Mouse (Mus musculus) spleen, postnatal 14 days (tissue): ENCODE results near the gene Dupd1.

Source experiments
- DNase-seq, 2 experiments: peaks; one replicate each; pipeline ENCODE4 v3.0.0; 2021 to 2022; ENCODE audit warnings: low spot score in 2 of 2

The Dupd1 gene

DNA sequence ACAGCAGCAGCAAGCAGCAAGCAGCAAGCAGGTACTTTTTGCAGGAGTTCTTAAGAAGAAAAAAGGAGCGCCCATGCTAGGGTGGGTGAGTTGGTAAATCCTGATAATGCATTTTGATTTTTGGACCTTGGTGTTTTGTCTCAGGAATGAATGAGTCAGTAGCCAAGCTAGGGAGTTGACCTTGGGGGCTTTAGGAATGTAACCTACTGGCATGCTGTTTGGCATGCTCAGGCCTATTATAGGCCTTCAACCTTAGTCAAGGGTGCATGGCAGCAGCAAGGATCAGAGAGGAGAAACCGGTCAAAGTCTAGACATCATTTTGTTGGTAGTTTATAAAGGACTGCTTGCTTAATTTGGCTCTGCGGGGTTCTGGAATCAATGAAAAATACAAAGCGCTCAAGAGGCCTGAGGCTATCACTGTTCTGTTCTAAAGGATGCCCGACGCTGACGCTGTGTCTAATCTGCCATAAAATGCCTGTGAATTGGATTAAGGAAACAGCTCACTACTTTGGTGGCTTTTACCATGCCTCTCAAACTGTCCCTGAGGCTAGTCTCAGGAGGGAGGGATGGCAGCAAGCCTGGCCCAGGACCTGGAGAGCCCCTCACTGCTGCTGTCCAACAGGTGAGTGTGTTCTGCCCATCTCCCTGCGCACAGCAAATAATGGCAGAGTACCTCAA, 7.8 kb upstream of the Dupd1 start:
- DNase-seq: no peak

DNA sequence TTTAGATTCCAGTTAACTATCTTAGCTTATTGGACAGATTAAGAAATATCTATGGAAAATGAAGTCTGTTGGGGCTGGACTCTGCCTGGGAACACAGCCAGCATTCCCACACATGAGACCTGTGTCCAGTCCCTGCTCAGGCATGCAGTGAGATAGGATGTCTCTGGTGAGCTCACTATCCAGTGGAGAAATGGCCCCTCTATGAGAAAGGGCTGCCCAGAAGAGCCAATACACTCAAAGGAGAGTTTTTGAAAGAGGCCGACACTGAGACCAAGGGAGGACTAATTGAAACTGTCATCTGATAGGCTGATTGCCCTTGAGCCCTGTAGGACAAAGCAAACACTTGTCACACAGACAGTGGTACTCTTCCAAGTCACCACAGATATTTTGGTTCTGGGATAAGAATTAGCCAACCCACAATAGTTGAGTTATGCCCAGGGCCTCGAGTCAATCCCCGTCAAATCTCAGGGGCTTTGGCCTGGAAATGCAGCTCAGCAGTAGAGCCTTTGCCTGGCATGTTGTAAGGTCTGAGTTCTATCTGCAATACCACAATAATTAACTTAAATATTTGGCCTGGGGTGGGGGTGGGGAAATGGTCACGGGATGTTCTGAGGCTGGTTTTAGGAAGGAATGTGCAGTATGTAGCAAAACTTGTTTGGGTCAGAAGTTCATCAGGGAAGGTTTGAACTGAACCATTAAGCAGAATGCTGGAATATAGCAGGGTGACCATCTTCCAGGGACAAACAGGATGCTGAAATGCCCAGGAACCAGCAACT, 6.2 kb upstream of the Dupd1 start:
- no peak for DNase-seq

DNA sequence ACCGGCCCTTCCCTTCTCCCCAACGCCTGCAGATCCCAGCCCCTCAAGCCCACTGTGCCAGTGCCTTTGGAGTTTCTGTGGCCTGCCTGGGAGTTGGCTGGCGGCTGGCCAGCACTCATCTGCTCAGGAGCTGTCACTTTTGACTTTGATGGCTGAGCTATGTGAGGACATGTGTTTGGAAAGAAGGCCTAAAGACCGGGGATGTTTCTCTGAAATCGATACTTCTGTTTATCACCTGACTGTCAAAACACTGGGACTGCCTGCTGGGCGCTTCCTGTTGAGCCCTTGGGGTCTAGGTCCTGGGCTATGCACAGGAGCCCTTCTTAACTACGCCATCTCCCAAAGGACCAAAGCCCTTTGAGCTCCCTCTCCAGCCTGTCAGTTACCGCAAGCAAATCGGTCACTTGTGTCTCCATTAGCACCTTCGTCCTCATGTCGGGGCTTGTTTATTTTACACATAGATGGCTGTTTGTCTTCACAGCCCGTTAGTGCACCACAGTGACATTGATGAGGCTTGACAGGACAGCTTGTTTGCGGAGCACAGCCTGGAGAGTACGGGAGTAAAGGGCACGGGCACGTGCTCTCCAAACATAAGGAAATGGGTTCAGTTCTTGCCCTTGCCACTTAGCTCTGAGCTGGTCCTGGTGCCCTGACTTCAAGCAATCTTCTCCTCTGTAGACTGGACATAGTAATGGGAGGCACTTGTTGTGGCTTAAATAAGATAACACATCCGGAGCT, 5.4 kb upstream of the Dupd1 start:
- no peak for DNase-seq

DNA sequence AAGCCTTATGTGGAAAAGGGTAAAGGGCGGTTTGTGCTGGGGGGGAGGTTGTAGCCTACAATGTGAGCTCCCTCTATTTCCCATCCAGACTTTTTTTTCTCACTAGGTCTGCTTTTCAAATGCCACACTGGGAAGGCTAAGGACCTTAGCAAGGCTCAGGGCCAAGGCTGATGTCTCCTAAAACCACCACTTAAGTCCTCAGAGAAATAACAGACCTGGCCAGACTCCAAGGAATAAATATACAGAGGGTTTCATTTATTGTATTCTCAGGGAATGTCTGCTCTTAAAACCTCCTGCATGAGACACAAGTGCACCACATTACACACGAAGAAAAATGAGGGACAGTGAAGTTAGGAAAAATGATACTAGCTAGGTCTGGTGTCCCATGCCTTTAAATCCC, 3.1 kb downstream of the Dupd1 start:
- no peak for DNase-seq

DNA sequence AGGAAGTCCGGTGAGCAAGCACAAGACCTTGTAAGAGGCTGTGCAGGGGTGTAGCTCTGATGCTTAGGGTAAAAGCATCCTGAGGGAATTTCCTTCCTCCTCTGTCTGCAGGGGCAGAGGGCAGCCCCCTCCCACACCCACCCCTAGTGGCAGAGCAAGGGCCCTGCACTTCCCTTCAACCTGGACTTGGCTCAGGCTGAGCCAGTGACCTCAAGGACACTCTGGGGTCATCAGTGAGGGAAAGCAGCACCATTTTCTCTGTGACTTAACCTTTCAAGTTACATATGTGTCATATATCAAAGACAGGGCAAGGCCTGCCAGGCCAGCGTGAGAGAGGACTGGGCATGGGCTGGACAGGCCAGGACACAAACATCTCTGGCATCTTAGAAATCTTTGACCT, 4.8 kb downstream of the Dupd1 start:
- no peak for DNase-seq

DNA sequence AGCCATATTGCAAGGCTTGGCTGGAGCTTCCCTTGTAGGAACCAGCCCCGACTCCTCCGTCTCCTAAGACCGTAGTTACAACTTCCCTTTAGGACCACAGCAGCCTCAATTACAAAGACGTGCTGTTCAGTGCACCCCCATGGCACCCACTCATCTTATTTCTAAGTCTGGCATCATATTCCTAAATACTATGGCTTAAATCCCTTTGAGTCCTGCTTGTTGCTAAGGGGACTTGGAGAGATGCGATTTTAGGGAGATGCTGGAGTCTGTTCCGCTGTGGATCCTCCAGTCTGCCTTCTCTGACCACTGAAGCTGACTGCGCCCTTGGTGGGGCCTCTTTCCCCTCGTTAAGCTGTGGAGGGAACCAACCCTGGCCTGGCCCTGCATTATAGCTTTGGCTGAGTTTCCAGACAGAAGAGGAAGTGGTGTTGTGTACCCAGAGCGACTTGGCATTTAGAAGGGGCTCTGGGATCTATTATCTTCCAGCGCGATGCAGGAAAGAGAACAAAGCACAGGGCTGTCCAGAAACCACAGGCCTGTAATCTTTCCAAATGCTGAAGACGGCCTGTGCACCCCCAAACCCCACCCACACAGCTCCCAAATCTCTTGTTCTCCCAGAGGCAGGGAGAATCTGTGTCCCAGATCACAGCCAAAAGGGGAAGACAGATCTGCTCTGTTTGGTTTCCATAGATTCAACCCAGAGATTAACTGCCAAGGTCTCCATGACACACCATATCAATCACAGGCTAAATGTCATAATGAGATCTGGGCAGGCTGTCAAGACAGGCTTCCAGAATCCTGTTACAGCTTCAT, 7.4 kb downstream of the Dupd1 start:
- no peak for DNase-seq

DNA sequence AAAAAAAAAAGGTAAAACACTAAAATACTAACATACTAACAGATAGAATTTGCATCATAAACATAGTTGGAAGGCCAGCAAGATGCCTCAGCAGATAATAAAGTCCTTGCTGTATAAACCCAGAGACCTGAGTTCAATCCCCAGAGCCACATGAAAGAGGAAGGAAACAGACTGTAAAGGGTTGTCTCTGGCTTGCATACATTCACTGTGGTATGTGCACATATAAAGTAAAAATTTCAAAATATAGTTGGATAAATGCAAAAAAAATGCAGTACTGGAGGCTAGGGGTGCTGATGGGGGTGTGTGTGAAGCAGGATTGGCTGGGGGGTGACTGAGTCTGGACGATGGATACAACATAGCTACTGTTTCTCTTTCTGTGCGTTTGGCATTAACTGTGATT, 8.9 kb downstream of the Dupd1 start:
- DNase-seq: no peak

DNA sequence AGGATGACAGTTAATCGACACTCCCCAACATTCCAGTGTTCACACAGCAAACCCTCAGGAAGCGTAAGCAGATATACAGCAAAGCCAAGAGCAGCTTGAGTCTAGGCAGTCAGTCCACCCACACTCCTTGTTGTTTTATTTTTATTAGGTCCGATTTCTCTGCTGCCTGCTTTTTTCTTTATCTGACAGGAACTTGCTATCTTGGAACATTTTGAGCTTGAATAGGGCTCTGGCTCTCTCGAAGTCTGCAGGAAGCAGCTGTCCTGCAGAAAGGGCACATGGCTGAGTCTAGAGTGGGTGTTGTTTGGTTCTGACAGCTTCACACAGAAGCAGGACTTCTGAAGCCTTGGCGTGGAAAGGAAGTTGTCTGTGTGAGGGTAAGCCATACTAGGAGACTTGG, 11.1 kb downstream of the Dupd1 start:
- no peak for DNase-seq

DNA sequence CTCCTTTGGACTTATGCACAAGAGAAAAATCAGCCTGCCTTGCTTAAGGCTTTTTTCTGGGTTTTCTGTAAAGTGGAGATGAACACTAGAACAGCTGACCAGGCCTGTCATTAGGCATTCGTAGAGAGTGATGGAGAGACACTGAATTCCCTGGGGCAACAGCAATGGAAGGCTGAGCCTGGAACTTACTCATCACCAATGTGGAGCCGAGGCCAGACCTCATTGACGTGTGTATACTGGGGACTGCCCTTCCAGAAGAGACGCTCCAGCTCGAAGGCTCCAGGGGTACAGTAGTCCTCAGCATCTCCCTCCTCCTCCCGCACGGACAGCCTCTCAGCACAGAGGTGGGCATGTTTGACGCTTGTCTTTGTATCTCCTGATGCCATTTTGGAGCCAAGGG, 11.7 kb downstream of the Dupd1 start:
- DNase-seq: no peak

DNA sequence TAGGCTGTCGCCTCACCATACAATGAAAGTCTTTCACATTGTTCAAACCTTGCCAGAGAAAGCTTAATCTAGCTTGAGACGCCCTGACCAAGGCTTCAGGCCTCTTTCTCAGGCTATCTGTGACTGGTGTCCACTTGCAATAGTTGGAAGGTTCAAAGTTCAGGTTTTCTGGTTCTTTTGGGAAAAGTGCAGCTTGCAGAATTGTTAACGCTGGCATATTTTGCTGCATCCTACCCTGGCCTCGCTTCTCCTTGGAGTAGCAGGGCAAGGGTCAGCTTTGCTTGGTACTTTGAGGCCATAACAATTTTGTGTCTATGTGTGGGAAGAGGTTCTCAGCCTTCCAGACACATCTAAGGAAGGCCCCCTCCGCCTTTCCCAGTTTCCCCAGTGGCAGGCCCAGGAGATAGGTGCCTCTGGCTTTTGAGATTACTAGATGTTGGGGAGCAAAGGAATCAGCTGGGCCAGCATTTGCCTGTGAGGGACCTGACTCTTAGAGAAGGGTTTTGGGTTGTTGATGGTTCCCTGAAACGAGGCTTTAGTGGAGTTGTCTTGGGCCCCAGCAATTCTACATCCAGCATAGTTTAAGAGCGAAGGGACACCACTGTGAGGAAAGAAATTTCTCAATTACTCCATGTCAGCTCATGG, 18.1 kb downstream of the Dupd1 start:
- DNase-seq: no peak

DNA sequence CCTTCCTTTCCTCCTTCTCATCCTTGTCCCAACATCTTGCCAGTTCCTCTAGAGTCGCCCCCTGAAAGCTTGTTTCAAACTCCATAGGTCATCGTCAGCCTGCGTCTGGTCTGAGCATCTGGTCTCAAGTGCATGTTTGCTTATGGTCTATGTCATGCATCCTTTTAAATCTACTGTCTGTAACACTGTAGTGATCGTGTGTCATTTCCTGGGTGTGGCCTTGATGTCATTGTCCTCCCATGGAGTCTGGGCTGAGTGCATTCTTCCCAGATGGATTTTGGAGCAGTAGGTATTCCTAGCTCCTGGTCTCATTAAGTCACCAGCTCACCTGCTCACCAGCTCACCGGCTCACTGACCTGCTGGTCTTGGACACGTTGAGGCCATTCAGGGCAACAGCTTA, 19.4 kb downstream of the Dupd1 start:
- no peak for DNase-seq

DNA sequence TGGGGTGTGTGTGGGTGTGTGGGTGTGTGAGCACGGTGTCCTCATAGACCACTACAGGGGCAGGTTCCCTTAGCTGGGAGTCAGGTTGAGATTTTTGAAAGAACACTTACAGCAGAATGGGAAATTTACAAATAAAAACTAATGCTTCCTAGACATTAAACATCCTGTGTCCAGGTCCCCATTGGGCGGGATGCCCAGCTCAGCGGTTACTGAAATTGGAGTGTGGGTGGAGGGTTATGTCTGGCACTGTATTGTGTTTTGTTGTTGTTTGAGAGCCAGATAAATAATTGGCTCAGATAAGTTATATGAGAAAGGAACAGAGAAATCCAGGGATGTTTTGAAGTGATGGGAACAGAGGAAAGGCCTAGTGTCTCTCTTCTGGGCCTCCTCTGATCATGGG, 23.3 kb downstream of the Dupd1 start:
- no peak for DNase-seq

DNA sequence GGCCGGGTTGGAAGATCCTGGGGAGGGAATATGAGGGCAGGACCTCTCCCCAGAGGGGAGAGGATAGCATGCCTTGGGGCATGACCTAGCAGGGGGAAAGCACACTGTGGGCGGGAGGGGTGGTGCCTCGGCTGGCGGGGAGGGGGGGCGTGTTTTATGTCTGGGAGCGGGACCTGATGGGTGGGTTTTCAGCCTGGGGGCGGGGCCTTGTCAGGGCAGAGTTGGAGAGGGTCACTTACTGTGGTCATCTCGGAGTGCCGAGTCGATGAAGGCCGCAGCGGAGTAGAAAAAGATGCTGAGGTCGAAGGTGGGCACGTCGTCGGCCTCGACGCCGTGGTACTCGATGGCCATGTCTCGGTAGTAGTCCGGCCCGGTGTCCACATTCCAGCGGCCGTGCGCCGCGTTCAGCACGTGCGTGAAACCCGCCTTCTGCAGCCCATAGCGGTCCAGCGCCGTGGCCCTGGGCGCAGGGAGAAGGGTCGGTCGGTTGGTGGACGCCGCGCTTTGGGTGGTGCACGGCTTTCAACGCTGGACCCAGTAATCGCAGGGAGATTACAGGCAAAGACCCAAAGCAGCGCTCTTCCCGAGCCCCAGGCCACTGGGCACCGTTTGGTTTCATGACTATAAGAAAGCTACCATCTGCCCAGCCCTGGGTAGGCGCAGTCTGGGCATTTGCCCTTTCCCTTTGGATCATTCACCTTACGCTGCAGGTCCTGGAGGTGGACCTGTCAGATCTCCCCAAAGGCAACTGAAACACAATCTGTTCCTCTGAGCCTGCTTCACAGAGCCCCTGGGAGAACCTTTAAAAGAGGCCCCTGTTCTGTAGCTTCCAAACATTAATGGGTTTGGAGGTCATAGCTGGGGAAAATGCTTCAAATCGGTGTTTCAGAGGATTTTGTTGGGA, 27.7 kb downstream of the Dupd1 start:
- DNase-seq: no peak

DNA sequence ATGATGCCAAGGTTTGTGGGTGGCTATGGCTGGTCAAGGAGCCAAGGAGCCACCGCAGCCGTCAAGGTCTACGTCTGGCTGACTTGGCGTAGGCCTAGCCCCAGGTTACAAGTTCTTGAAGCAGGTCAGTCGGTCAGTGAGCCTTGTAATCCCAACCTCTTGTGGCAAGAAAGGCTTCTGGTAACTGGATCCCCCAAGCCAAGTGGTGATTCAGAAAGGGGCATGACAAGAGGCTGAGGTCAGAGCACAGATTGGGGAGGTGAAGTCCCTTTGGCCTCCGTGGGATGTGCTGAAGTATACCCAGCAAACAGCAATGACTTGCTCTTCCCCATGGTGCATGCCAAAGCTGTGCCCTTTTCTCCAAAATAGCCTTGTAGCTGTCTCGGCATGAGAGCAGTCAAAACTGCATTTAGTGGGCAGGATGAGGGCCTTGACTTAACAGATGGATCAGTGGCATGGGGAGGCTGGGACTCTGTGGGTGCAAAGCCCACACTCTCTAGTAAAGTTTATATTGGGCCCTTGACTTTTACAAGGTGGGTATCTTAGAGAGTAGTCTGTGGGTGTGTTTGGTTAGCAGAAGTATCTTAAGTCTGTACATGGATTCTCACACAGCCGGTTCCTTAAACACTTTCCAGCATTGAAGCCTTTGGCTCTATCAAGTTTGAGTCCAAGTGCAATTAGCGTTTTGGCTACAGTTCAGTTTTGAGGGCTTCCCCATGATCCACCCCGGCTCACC, 28.8 kb downstream of the Dupd1 start:
- no peak for DNase-seq

DNA sequence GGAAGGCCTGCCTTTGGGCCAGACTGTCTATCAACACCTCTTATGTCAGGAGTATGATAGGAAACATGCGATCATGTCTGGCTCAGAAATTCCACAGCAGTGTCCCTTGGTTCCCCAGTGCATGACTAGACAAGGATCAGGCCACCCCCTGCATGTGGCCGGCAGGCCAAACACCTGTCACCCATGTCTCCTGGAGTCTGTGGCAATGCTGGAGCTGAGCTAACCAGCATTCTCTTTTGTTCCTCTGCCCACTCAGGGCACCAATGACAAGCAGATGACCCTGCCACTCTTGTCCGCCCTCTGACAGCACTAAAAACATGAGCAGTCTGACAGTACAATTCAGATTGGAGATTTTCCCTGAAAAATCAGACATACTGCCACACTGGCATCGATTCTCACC, 30.5 kb downstream of the Dupd1 start:
- no peak for DNase-seq

DNA sequence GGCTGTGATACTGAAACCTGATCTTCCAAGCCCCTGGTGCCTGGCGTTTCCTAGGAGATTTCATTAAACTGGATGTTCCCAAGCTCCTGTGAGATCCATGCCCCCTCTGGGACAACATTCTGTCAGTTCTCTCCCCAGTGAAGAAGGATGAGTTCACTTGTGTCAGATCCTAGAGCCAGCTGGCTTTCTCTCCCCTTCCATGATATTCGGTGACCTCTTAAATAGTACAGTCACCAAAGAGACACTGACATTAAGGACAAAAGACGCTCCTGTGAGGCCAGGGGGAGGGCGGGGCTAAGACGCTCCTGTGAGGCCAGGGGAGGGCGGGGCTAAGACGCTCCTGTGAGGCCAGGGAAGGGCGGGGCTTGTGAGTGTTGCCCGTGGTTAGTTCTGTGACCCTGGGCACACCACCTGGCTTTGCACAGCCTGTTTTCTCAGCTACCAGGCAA, 31.7 kb downstream of the Dupd1 start:
- peak; percentile 49 to 55 for DNase-seq

DNA sequence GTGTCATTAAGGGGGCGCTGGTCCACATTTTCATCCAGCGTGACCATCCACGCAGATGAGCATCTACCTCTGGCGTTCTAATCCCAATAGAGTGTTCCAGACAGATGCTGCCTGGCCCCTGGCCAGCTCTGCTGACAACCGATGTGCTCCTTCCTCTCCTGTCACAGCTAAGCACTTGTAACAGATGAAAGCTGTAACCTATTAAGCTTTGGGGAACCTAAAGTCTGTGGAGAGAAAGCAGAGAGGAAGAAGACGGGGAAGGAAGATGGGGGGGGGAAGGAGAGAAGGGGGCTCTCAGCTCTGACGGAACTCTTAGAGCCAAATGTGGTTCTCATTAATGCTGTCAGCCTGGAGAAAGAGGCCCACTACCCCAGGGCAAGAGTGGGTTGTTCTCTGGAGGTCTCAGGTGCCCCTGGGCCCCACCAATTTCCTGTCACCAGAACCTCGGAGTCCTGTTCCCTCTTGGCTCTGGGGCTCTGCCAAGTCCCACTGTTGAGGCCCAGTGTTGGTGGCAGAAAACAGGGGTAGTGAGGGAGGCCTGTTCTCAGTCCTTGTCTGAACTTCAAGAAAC, 34.7 kb downstream of the Dupd1 start:
- no peak for DNase-seq

DNA sequence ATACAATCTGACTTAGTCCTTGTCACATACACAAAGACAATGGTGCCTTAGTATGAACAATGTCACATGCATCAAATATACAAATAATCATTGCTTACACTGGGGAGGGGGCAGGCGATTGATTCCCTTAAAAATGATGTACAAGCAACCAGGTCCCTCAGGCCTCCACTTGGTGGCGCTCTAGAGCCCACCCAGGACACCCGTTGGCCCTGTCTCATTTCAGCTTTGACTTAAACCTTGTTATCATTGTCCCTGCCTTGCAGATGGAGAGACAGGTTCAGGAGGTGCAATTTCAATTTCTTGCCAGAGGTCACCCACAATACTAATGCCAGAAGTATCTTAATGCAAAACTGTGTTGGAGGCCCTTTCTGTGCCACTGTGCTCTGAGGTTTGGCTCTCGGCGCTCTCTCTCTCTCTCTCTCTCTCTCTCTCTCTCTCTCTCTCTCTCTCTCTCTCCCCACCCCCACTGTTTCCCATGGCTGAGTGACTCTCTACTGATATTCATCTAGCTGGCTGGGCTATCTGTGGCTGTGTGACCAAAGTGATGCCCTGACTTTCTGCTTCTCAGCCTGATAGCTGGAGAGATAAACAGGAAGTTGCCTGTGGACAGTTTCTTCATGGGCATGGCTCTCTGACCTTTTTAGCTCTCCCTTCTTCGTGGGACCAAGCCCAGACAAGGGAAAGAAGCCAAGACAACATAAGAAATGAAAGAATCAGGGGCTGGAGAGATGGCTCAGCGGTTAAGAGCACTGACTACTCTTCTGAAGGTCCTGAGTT, 35.7 kb downstream of the Dupd1 start:
- DNase-seq: peak in 1 of 2 experiments; percentile 32

DNA sequence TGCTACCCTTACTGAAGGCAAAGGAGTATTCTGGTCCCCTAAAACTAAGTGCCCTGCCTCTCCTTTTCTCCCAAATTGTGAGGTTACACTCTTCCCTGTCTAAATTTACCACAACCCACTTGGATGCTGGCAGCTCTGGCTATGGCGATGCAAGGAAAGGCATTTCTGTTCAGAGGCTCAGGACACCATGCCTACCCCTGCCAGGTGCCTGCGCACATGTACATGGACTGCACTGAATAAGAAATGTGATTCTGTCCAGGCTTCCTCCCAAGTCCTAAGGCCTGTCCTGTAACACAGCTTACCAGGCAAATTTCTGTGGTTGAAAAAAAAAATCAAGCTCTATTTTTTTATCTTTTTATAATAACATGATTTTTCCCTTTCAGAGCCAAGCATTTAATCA, 38.2 kb downstream of the Dupd1 start:
- no peak for DNase-seq
